Mouse (Mus musculus): ENCODE results near the gene Myf6. TPM values are rescaled to one million over a fixed set of nuclear protein-coding genes. Genes with fewer than 3 reads are reported as not detected.

The Myf6 gene
- polyA plus RNA-seq, 1 experiment from 2014 or later: not detected

GRCm38 (mm10) chr10:107467819-107468218 is 26.7 kb downstream of the Myf6 start:
- H3K9ac ChIP-seq (ENCODE audit: low read depth, low read length): no peak overlapping the region
- H3K4me3 ChIP-seq (ENCODE audit: low read length): no peak overlapping the region
- H3K4me2 ChIP-seq (ENCODE audit: low read depth, low read length): no peak overlapping the region
- 63% methylated on average over 7 of the region's 7 CpGs for WGBS
- no peaks in the 10 kb centered on the region for H3K9me3 ChIP-seq (ENCODE audit: control insufficient read depth, low read length)
- no peak overlapping the region for H3K27ac ChIP-seq (ENCODE audit: low read length)
- H3K27me3 ChIP-seq (replicated peaks; ENCODE audit: control insufficient read depth, insufficient read depth, low read length): no peaks in the 10 kb centered on the region
- no peaks in the 10 kb centered on the region for H3K36me3 ChIP-seq (ENCODE audit: control insufficient read depth, insufficient read depth, low read length)
- no peak for ATAC-seq
- no peaks in the 10 kb centered on the region for H3K4me1 ChIP-seq (ENCODE audit: control insufficient read depth, insufficient read depth, low read length)

- Histone ChIP-seq H3K4me3 (ENCODE audit: low read length) (no peak overlapping the region), H3K27me3 (replicated peaks; ENCODE audit: control insufficient read depth, insufficient read depth, low read length) (no peaks in the 10 kb centered on the region), H3K4me2 (ENCODE audit: low read depth, low read length) (no peak overlapping the region), H3K27ac (ENCODE audit: low read length) (no peak overlapping the region), H3K9ac (ENCODE audit: low read depth, low read length) (no peak overlapping the region), H3K9me3 (ENCODE audit: control insufficient read depth, low read length) (no peaks in the 10 kb centered on the region), H3K36me3 (ENCODE audit: control insufficient read depth, insufficient read depth, low read length) (no peaks in the 10 kb centered on the region), H3K4me1 (ENCODE audit: control insufficient read depth, insufficient read depth, low read length) (no peaks in the 10 kb centered on the region)
- WGBS: 80% methylated on average over 5 of the region's 5 CpGs
- ATAC-seq: no peak
These were observed 44.8 kb downstream of the Myf6 start for GRCm38 (mm10) chr10:107449496-107450330.

Small RNAs within 50 kb of the gene (microRNA-seq; reads per million reads assigned to microRNA genes)
- not detected for gene Gm44403

Other genes with a start within 250 kb of the Myf6 start
- gene Lin7a, start 223.1 kb downstream of the Myf6 start, polyA plus RNA-seq (2015; fragmentation: Nextera tagmentation; extraction: Ambion mirVana): 3.0 and 3.9 TPM in 2 replicates
- 0.06 TPM in 1 of 2 replicates, not detected in the other for gene Myf5, start 8.6 kb downstream of the Myf6 start, polyA plus RNA-seq (2015; fragmentation: Nextera tagmentation; extraction: Ambion mirVana)
- gene Ptprq, start 225.3 kb upstream of the Myf6 start, polyA plus RNA-seq (2015; fragmentation: Nextera tagmentation; extraction: Ambion mirVana): 0.02 TPM in 2 replicates

Measured in intestine, embryonic 16.5 days (tissue).